Mouse (Mus musculus) erythroblast, embryonic 14.5 days (primary cell): Measurements from ENCODE around the gene Ank3.

Experiments used
- GATA1 ChIP-seq: IDR thresholded peaks from 2 replicates; pipeline ENCODE4 v1.6.1; 2012; ENCODE audit warnings: low read length, inconsistent platforms, mixed read lengths
- TAL1 ChIP-seq: IDR thresholded peaks from 3 replicates; pipeline ENCODE4 v1.6.1; 2012; ENCODE audit warnings: low read length, inconsistent platforms, mixed read lengths

GRCm38 (mm10) chr10:70032982-70033381 is 634.4 kb downstream of the Ank3 start:
- TF ChIP-seq GATA1 (no peak), TAL1 (no peak)
